Comparison of ENCODE assay signal across 8 mouse cellular contexts in genomic region chr12:102640436-102641163, GRCm38 (mm10).
DNase-seq lines count a peak whose midpoint lies in the region; ATAC-seq and TF ChIP-seq lines count a peak whose summit lies in the region.

No protein-coding gene starts in this region.

- H3K36me3 ChIP-seq in kidney, postnatal 0 days (ENCODE audit: insufficient read depth, low read length) = no peaks in the 10 kb centered on the region
- H3K36me3 ChIP-seq in hindbrain, embryonic 16.5 days (ENCODE audit: control insufficient read depth, insufficient read depth, low read length) = no peaks in the 10 kb centered on the region
- no peaks in the 10 kb centered on the region for H3K36me3 ChIP-seq in midbrain, embryonic 16.5 days (ENCODE audit: control insufficient read depth, insufficient read depth, low read length)
- H3K36me3 ChIP-seq in liver, postnatal 0 days (replicated peaks; ENCODE audit: insufficient read depth, low read length) = no peaks in the 10 kb centered on the region

- H3K9me3 ChIP-seq in kidney, postnatal 0 days (replicated peaks; ENCODE audit: low read length) = no peaks in the 10 kb centered on the region
- H3K9me3 ChIP-seq in hindbrain, embryonic 16.5 days (ENCODE audit: control insufficient read depth, low read length) = no peaks in the 10 kb centered on the region
- no peaks in the 10 kb centered on the region for H3K9me3 ChIP-seq in midbrain, embryonic 16.5 days (replicated peaks; ENCODE audit: control insufficient read depth, low read length, poor library complexity, severe bottlenecking)
- H3K9me3 ChIP-seq in liver, postnatal 0 days (ENCODE audit: low read length) = no peaks in the 10 kb centered on the region

- DNase-seq in kidney, postnatal 0 days (ENCODE audit: low spot score) = no peak
- no peak for DNase-seq in kidney, adult 8-10 months
- peak; percentile 90 to 91 for DNase-seq in cerebellum, postnatal 36 days
- no peak for DNase-seq in liver, postnatal 0 days
- DNase-seq in thymus, postnatal 4 days = no peak
- DNase-seq in lung, postnatal 10 days = no peak

- no peak overlapping the region for H3K4me2 ChIP-seq in kidney, postnatal 0 days (ENCODE audit: low read length)
- no peak overlapping the region for H3K4me2 ChIP-seq in hindbrain, embryonic 16.5 days (ENCODE audit: low read length)
- no peak overlapping the region for H3K4me2 ChIP-seq in midbrain, embryonic 16.5 days (ENCODE audit: low read length)
- no peak overlapping the region for H3K4me2 ChIP-seq in liver, postnatal 0 days (ENCODE audit: low read depth, low read length)

- no peak overlapping the region for H3K4me3 ChIP-seq in kidney, postnatal 0 days (replicated peaks; ENCODE audit: low read depth, low read length)
- H3K4me3 ChIP-seq in hindbrain, embryonic 16.5 days (ENCODE audit: low read length) = no peak overlapping the region
- no peak overlapping the region for H3K4me3 ChIP-seq in midbrain, embryonic 16.5 days (ENCODE audit: low read depth, low read length)
- H3K4me3 ChIP-seq in liver, postnatal 0 days (ENCODE audit: low read depth, low read length) = no peak overlapping the region

- no peak for TF ChIP-seq CTCF in kidney, postnatal 0 days (IDR thresholded peaks at IDR 0.05; ENCODE audit: low read depth)
- no peak for TF ChIP-seq CTCF in liver, postnatal 0 days (IDR thresholded peaks at IDR 0.05; ENCODE audit: low read depth)

- H3K9ac ChIP-seq in kidney, postnatal 0 days (ENCODE audit: low read depth, low read length) = no peak overlapping the region
- no peak overlapping the region for H3K9ac ChIP-seq in hindbrain, embryonic 16.5 days (ENCODE audit: low read depth, low read length)
- no peak overlapping the region for H3K9ac ChIP-seq in midbrain, embryonic 16.5 days (ENCODE audit: low read depth, low read length)
- H3K9ac ChIP-seq in liver, postnatal 0 days (replicated peaks) = no peak overlapping the region

- WGBS in kidney, postnatal 0 days = 51% methylated on average over 9 of the region's 9 CpGs
- WGBS in hindbrain, embryonic 16.5 days = 20% methylated on average over 9 of the region's 9 CpGs
- WGBS in midbrain, embryonic 16.5 days = 18% methylated on average over 9 of the region's 9 CpGs
- WGBS in liver, postnatal 0 days (ENCODE audit: insufficient replicate concordance) = 77% methylated on average over 9 of the region's 9 CpGs

- H3K27me3 ChIP-seq in kidney, postnatal 0 days (ENCODE audit: insufficient read depth, low read length) = no peaks in the 10 kb centered on the region
- H3K27me3 ChIP-seq in hindbrain, embryonic 16.5 days (replicated peaks; ENCODE audit: control insufficient read depth, insufficient read depth, low read length) = no peaks in the 10 kb centered on the region
- no peaks in the 10 kb centered on the region for H3K27me3 ChIP-seq in midbrain, embryonic 16.5 days (ENCODE audit: control insufficient read depth, insufficient read depth, low read depth, low read length)
- H3K27me3 ChIP-seq in liver, postnatal 0 days (ENCODE audit: insufficient read depth, low read length) = no peaks in the 10 kb centered on the region

- H3K27ac ChIP-seq in kidney, postnatal 0 days = peak overlapping the region; percentile 40; the same call in 1 of the 2 replicates
- H3K27ac ChIP-seq in hindbrain, embryonic 16.5 days (ENCODE audit: low read depth, low read length) = peak overlapping the region; percentile 49
- H3K27ac ChIP-seq in midbrain, embryonic 16.5 days (ENCODE audit: low read length) = 0 out of 2 replicates have a peak overlapping the region, but pooled peaks have one; percentile 40
- H3K27ac ChIP-seq in liver, postnatal 0 days (ENCODE audit: low read depth) = no peak overlapping the region

- H3K4me1 ChIP-seq in kidney, postnatal 0 days (replicated peaks; ENCODE audit: insufficient read depth, low read length) = peaks cover 17% of the 10 kb centered on the region
- peaks cover 24% of the 10 kb centered on the region for H3K4me1 ChIP-seq in hindbrain, embryonic 16.5 days (ENCODE audit: control insufficient read depth, insufficient read depth, low read depth, low read length)
- H3K4me1 ChIP-seq in midbrain, embryonic 16.5 days (ENCODE audit: control insufficient read depth, insufficient read depth, low read length) = peaks cover 10% of the 10 kb centered on the region
- H3K4me1 ChIP-seq in liver, postnatal 0 days (ENCODE audit: insufficient read depth) = peaks cover 22% of the 10 kb centered on the region

- TF ChIP-seq EP300 in liver, postnatal 0 days (IDR thresholded peaks at IDR 0.05; ENCODE audit: low read depth) = no peak

- no peak; the same call in 1 of the 2 replicates for ATAC-seq in kidney, postnatal 0 days (replicated peaks; ENCODE audit: low FRiP score, low read depth)
- peak; percentile 58 for ATAC-seq in hindbrain, embryonic 16.5 days
- 0 out of 2 replicates have a peak, but pooled peaks have one; percentile 29 for ATAC-seq in midbrain, embryonic 16.5 days
- ATAC-seq in liver, postnatal 0 days = no peak

Comparison
In these comparisons a context has a peak if more than half of its experiments do, and no peak if none do; other contexts are left out.
1. ATAC-seq: peak in hindbrain, embryonic 16.5 days (single experiment) and midbrain, embryonic 16.5 days (single experiment); none in kidney, postnatal 0 days (single experiment) and liver, postnatal 0 days (single experiment).
2. DNase-seq: peak in cerebellum, postnatal 36 days (2 of 2); none in kidney, postnatal 0 days (single experiment), kidney, adult 8-10 months (0 of 2), liver, postnatal 0 days (single experiment), thymus, postnatal 4 days (single experiment) and lung, postnatal 10 days (single experiment).